Mouse (Mus musculus) liver, embryonic 11.5 days (tissue): ENCODE measurements at regions not wholly inside any gene's neighbourhood (a gene's known extent, or its start where the extent isn't known, plus 50 kb on each side); places are given as distances from the start of the nearest gene placed in this dataset.

Experiments used
- ATAC-seq: fragments of 200-750 bp; cut with Nextera tagmentation; replicated peaks from 2 replicates; pipeline ENCODE4 v1.8.0; 2017; ENCODE audit warnings: moderate number of reproducible peaks, mild to moderate bottlenecking, moderate TSS enrichment, moderate library complexity; ENCODE audit not compliant: low FRiP score
- DNase-seq: peaks from one replicate; pipeline ENCODE4 v3.0.0-alpha.2; 2017; ENCODE audit warnings: low spot score
- H3K27ac ChIP-seq: fragments of 300-500 bp; sonication (generic); 2 replicates; pipeline ENCODE4 v1.5.1; 2014; ENCODE audit warnings: mild to moderate bottlenecking, low read depth, low read length, control low read depth
- H3K27me3 ChIP-seq: fragments of 300-500 bp; sonication (generic); replicated peaks from 2 replicates; pipeline ENCODE4 v1.6.1; 2014; ENCODE audit warnings: low read length, mixed read lengths; ENCODE audit not compliant: control insufficient read depth, insufficient read depth
- H3K36me3 ChIP-seq: fragments of 300-500 bp; sonication (generic); 2 replicates; pipeline ENCODE4 v1.6.1; 2014; ENCODE audit warnings: mild to moderate bottlenecking, low read length, moderate library complexity, mixed read lengths; ENCODE audit not compliant: control insufficient read depth, insufficient read depth
- H3K4me1 ChIP-seq: fragments of 300-500 bp; sonication (generic); replicated peaks from 2 replicates; pipeline ENCODE4 v1.6.1; 2014; ENCODE audit warnings: low read length, mixed read lengths; ENCODE audit not compliant: control insufficient read depth, insufficient read depth
- H3K4me2 ChIP-seq: fragments of 300-500 bp; sonication (generic); 2 replicates; pipeline ENCODE4 v1.6.1; 2014; ENCODE audit warnings: mild to moderate bottlenecking, control low read depth, moderate library complexity
- H3K4me3 ChIP-seq: fragments of 300-500 bp; sonication (generic); 2 replicates; pipeline ENCODE4 v1.5.1; 2014; ENCODE audit warnings: low read depth, low read length, control low read depth
- H3K9ac ChIP-seq: fragments of 300-500 bp; sonication (generic); 2 replicates; pipeline ENCODE4 v1.6.1; 2014; ENCODE audit warnings: low read depth, low read length, control low read depth
- H3K9me3 ChIP-seq: fragments of 300-500 bp; sonication (generic); 2 replicates; pipeline ENCODE4 v1.6.1; 2016; ENCODE audit warnings: low read length, inconsistent platforms, mixed read lengths; ENCODE audit not compliant: control insufficient read depth
- WGBS: fragments of 180-500 bp; shearing (Covaris S2); extraction: QIAGEN DNeasy Blood & Tissue Kit; methylation state at CpG from one replicate; pipeline ENCODE4 v1.1.7; 2014; 5-methylcytosine and 5-hydroxymethylcytosine counted together

GRCm38 (mm10) chr3:58310390-58310789 lies 104.1 kb upstream of the Tsc22d2 start:
- H3K27ac ChIP-seq: no peak overlapping the region
- H3K4me1 ChIP-seq: no peaks in the 10 kb centered on the region
- H3K27me3 ChIP-seq: no peaks in the 10 kb centered on the region
- H3K9ac ChIP-seq: no peak overlapping the region
- 77% methylated on average over 4 of the region's 4 CpGs for WGBS
- H3K4me3 ChIP-seq: no peak overlapping the region
- DNase-seq: no peak
- no peaks in the 10 kb centered on the region for H3K9me3 ChIP-seq
- H3K36me3 ChIP-seq: no peaks in the 10 kb centered on the region
- H3K4me2 ChIP-seq: no peak overlapping the region
- no peak for ATAC-seq

DNA sequence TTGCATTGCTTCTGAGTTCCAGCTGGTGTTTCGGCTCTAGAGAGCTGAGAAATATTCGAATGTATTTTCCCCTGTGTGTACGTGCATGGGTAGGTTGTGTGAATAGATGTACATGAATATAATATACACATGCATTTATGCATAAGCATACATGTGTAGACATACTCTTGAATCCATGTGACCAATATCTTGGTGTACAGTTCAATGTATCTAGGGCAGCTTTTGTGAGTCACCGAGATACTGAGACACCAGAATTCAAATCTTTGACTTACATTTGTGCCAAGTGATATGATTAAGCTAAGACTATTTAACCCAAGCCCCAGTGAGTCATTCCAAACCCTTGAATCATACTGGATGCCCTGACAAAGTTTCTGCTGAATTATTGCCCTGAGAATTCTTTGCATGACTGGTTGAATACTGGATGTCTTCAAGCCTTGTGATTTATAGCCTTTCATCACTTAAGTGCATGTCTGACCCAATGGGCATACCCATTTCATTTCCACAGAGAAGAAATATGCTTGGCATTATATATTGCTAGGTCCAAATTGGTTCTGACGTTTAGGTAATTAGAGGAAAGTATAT lies 103.3 kb upstream of the Tsc22d2 start:
- no peak overlapping the region for H3K27ac ChIP-seq
- no peak for DNase-seq
- 87% methylated on average over 5 of the region's 5 CpGs for WGBS
- no peak overlapping the region for H3K9ac ChIP-seq
- H3K27me3 ChIP-seq: no peaks in the 10 kb centered on the region
- H3K4me2 ChIP-seq: no peak overlapping the region
- H3K4me1 ChIP-seq: no peaks in the 10 kb centered on the region
- no peak for ATAC-seq
- H3K4me3 ChIP-seq: no peak overlapping the region
- no peaks in the 10 kb centered on the region for H3K9me3 ChIP-seq
- H3K36me3 ChIP-seq: no peaks in the 10 kb centered on the region

- no peaks in the 10 kb centered on the region for H3K4me1 ChIP-seq
- no peak overlapping the region for H3K4me2 ChIP-seq
- no peak overlapping the region for H3K4me3 ChIP-seq
- H3K9me3 ChIP-seq: no peaks in the 10 kb centered on the region
- 83% methylated on average over 6 of the region's 6 CpGs for WGBS
- H3K27ac ChIP-seq: no peak overlapping the region
- DNase-seq (no peak), ATAC-seq (no peak)
- H3K36me3 ChIP-seq: no peaks in the 10 kb centered on the region
- no peaks in the 10 kb centered on the region for H3K27me3 ChIP-seq
- H3K9ac ChIP-seq: no peak overlapping the region
These were observed 101.9 kb upstream of the Tsc22d2 start for GRCm38 (mm10) chr3:58312623-58313022.

- H3K4me1 ChIP-seq: no peaks in the 10 kb centered on the region
- H3K9ac ChIP-seq: no peak overlapping the region
- no peak overlapping the region for H3K27ac ChIP-seq
- no peak for ATAC-seq
- 76% methylated on average over 6 of the region's 6 CpGs for WGBS
- H3K4me3 ChIP-seq: no peak overlapping the region
- no peaks in the 10 kb centered on the region for H3K27me3 ChIP-seq
- H3K4me2 ChIP-seq: no peak overlapping the region
- no peaks in the 10 kb centered on the region for H3K9me3 ChIP-seq
- no peaks in the 10 kb centered on the region for H3K36me3 ChIP-seq
- no peak for DNase-seq
These were observed 99.3 kb upstream of the Tsc22d2 start for GRCm38 (mm10) chr3:58315236-58315635.

DNA sequence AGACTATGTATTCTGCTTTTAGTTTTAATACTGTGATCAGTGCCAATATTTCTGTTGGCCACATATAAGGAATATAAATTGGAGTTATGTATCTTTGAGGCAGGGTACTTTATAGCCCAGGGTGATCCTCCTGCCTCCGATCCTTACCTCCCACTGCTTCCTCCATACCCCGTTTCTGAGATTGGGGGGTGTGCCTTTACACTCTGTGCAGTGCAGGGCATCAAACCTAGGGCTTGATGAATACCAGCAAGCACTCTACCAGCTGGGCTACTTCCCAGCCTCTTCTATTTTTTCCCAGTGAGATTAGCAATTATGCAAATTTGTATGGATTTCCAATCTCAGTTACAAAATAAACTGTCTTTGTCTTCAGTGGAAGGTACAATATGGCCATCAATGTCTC lies 97.3 kb upstream of the Tsc22d2 start:
- H3K4me3 ChIP-seq: no peak overlapping the region
- WGBS: 76% methylated on average over 2 of the region's 2 CpGs
- no peak overlapping the region for H3K4me2 ChIP-seq
- ATAC-seq: no peak
- no peaks in the 10 kb centered on the region for H3K27me3 ChIP-seq
- no peaks in the 10 kb centered on the region for H3K36me3 ChIP-seq
- no peak overlapping the region for H3K27ac ChIP-seq
- no peak overlapping the region for H3K9ac ChIP-seq
- no peaks in the 10 kb centered on the region for H3K9me3 ChIP-seq
- no peak for DNase-seq
- no peaks in the 10 kb centered on the region for H3K4me1 ChIP-seq

DNA sequence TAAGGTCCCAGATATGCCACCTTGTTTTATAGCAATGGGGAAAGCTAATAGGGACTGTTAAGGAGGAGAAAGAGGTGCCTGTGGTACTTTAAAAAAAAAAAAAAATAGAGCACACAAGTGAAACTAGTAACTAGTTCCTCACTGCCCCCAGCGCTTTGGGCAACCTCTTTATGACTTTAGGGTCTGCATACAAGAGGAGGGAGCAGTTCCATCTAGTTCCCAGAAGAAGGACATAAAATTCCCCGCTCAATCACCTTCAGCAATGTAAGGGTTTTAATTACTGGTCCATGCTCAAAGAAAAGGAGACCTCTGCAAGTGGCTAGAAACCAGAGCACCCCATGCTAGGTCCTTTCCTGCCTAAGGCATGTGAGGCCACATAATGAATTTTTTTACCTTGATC lies 95.8 kb upstream of the Tsc22d2 start:
- Histone ChIP-seq H3K4me3 (no peak overlapping the region), H3K9me3 (no peaks in the 10 kb centered on the region), H3K27me3 (no peaks in the 10 kb centered on the region), H3K9ac (no peak overlapping the region), H3K27ac (no peak overlapping the region), H3K36me3 (no peaks in the 10 kb centered on the region), H3K4me2 (no peak overlapping the region), H3K4me1 (no peaks in the 10 kb centered on the region)
- ATAC-seq (no peak), DNase-seq (no peak)
- WGBS: 77% methylated on average over 2 of the region's 2 CpGs

DNA sequence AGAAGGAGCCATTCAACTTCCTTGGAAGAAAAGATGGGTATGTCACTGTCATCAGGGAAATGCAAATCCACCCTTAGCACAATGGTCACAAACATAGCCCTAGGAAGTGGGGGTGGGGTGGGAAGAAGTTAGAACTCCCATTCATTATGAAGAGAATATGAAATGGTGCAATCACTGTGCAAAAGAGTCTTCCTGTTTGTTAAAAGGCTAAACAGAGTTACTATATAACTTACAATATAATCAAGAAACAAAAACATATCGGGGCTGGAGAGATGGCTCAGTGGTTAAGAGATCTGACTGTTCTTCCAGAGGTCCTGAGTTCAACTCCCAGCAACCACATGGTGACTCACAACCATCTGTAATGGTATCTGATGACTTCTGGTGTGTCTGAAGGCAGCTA lies 95.1 kb upstream of the Tsc22d2 start:
- no peak overlapping the region for H3K4me3 ChIP-seq
- no peak overlapping the region for H3K9ac ChIP-seq
- H3K36me3 ChIP-seq: no peaks in the 10 kb centered on the region
- ATAC-seq (no peak), DNase-seq (no peak)
- H3K4me2 ChIP-seq: no peak overlapping the region
- no peaks in the 10 kb centered on the region for H3K4me1 ChIP-seq
- no peak overlapping the region for H3K27ac ChIP-seq
- no peaks in the 10 kb centered on the region for H3K9me3 ChIP-seq
- WGBS: 78% methylated on average over 1 of the region's 1 CpGs
- H3K27me3 ChIP-seq: no peaks in the 10 kb centered on the region

DNA sequence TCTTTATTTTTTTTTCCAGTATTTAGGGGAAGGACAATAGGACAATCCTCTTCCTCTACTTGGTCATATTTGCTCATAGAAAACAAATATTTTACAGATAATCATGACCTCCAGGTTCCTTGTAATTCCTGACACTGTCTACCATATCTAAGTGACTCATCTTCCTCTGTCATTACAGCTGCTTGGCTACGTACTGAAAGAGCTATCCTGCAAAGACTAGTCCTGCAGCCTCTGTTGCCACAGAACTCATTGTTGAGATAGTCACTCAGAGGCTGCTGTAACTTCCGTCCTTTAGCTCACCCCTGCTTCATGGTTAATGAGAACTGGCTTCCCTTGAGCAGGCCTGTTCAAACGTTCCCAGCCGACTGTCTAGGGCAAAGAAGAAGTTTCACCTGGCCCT lies 93.7 kb upstream of the Tsc22d2 start:
- Histone ChIP-seq H3K4me2 (no peak overlapping the region), H3K36me3 (no peaks in the 10 kb centered on the region), H3K4me1 (no peaks in the 10 kb centered on the region), H3K4me3 (no peak overlapping the region), H3K27ac (no peak overlapping the region), H3K27me3 (no peaks in the 10 kb centered on the region), H3K9me3 (no peaks in the 10 kb centered on the region), H3K9ac (no peak overlapping the region)
- DNase-seq: no peak
- ATAC-seq: no peak
- WGBS: 36% methylated on average over 4 of the region's 4 CpGs

- no peaks in the 10 kb centered on the region for H3K9me3 ChIP-seq
- WGBS: 64% methylated on average over 1 of the region's 1 CpGs
- H3K4me2 ChIP-seq: no peak overlapping the region
- no peaks in the 10 kb centered on the region for H3K4me1 ChIP-seq
- H3K36me3 ChIP-seq: no peaks in the 10 kb centered on the region
- H3K4me3 ChIP-seq: no peak overlapping the region
- ATAC-seq (no peak), DNase-seq (no peak)
- no peak overlapping the region for H3K27ac ChIP-seq
- H3K27me3 ChIP-seq: no peaks in the 10 kb centered on the region
- no peak overlapping the region for H3K9ac ChIP-seq
These were observed 92.2 kb upstream of the Tsc22d2 start for GRCm38 (mm10) chr3:58322322-58322721.
